Mouse (Mus musculus): ENCODE measurements around the gene Nfkbie. TPM values are rescaled to one million over a fixed set of nuclear protein-coding genes. Genes with fewer than 3 reads are reported as not detected.

Nfkbie gene
- polyA plus RNA-seq, 1 experiment from 2014 or later, result 3.7 TPM

DNA sequence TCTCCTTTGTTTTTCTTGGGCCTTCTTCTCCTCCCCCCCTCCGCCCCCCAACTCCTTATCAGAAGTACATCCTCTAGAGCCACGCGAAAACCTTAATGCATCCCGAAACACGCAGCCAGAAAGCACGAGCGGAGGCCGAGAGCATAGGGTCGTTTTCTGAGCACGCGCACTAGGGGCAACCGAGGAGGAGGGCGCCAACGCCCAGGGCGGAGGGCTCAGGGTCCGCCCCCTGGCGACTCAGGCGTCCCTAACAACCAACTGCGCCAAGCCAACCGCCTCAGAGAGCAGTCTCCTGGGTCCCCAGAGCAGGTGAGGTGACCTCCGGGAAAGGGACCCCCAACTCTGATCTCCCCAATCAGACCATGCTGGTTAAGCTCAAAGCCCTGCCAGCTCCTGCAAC, 32.2 kb upstream of the Nfkbie start, which contains the start of gene Tcte1:
TSS of gene Tcte1 (plus strand) at position 172 of the 400 bp plus-strand sequence.
- Histone ChIP-seq H3K4me3 (peak within 1 kb of the TSS; percentile 63), H3K36me3 (peaks cover 28% of the 10 kb centered on the region), H3K9me3 (no peaks in the 10 kb centered on the region), H3K4me1 (peaks cover 55% of the 10 kb centered on the region), H3K27ac (peak within 1 kb of the TSS; percentile 83), H3K27me3 (ENCODE audit: insufficient read depth, poor library complexity, severe bottlenecking) (peaks cover 25% of the 10 kb centered on the region)
- DNase-seq (ENCODE audit: low spot score), result no peak
- under 1% methylated on average over 21 of the region's 21 CpGs for WGBS

DNA sequence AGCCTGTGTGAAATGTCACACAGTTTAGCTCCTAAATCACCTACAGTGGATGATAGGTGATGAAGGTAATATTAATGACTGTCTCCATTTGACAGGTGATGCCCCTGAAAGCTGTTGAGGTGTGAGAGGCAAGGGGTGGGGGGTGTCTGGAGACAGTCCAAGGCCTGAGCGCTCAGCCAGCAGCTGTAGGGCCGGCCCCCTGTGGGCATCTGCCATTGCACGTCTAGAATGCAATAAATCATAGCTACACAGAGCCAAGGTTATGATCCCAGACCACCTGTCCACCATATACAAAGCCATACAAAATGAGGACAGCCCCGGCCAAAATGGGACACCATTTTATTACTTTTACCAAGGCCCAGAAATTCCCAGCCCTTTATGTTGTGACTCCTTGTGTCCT, 30.5 kb upstream of the Nfkbie start:
- Histone ChIP-seq H3K4me1 (peaks cover 44% of the 10 kb centered on the region), H3K27ac (no peak overlapping the region), H3K4me3 (no peak overlapping the region), H3K36me3 (peaks cover 13% of the 10 kb centered on the region; the same call in 1 of the 2 replicates), H3K27me3 (ENCODE audit: insufficient read depth, poor library complexity, severe bottlenecking) (peaks cover 33% of the 10 kb centered on the region), H3K9me3 (no peaks in the 10 kb centered on the region)
- DNase-seq (ENCODE audit: low spot score), result no peak
- 64% methylated on average over 4 of the region's 4 CpGs for WGBS

DNA sequence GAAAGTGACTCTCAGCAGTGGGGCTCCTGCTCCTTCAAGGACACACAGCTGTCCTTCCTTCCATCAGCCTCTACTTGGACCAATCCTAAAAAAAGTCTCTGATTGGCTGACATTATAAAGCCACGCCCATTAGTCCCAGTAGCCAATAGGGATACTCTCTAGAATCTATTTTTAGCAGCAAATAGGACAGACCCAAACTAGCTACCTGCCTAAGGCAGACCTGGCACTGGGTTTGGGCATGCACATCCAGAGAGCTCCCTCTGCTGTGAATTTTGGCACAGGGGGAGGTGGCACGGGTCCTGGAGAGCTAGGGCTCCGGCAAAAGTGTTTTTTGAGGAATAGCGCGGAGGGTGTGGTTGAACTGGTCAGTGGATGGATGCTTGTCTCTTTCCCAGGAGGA, 28.9 kb upstream of the Nfkbie start:
- Histone ChIP-seq H3K9me3 (no peaks in the 10 kb centered on the region), H3K4me1 (peaks cover 28% of the 10 kb centered on the region), H3K27ac (peak overlapping the region; percentile 56), H3K4me3 (peak overlapping the region; percentile 31), H3K36me3 (no peaks in the 10 kb centered on the region), H3K27me3 (ENCODE audit: insufficient read depth, poor library complexity, severe bottlenecking) (peaks cover 47% of the 10 kb centered on the region)
- no peak for DNase-seq (ENCODE audit: low spot score)
- 23% methylated on average over 5 of the region's 5 CpGs for WGBS

GRCm38 (mm10) chr17:45530346-45530782, 25.1 kb upstream of the Nfkbie start:
- DNase-seq (ENCODE audit: low spot score), result no peak
- no peak overlapping the region for H3K4me3 ChIP-seq
- WGBS, result 44% methylated on average over 13 of the region's 13 CpGs
- peaks cover 62% of the 10 kb centered on the region for H3K27me3 ChIP-seq (ENCODE audit: insufficient read depth, poor library complexity, severe bottlenecking)
- no peaks in the 10 kb centered on the region for H3K36me3 ChIP-seq
- no peaks in the 10 kb centered on the region for H3K9me3 ChIP-seq
- peaks cover 11% of the 10 kb centered on the region for H3K4me1 ChIP-seq
- H3K27ac ChIP-seq, result no peak overlapping the region

DNA sequence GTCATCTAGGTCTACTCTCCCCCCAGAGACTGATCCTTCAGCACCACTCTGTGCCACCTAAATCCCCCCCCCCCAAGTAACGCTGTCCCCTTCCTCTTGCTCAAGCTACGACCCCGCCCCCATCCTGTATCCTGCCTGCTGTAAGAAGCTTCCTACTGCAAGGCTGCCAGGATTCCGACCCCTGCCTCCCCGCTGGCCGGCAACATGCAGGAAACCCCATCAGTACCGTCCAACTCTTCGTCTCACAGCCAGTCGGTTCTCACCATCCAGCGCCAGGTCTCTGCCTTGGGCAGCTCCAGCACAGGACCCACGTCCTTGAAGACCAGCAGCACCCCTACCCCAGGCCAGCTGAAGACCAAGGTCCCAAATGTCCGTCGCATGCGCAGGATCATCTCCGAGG, 22.6 kb upstream of the Nfkbie start:
- no peaks in the 10 kb centered on the region for H3K9me3 ChIP-seq
- no peaks in the 10 kb centered on the region for H3K4me1 ChIP-seq
- H3K27me3 ChIP-seq (ENCODE audit: insufficient read depth, poor library complexity, severe bottlenecking), result peaks cover 82% of the 10 kb centered on the region
- no peaks in the 10 kb centered on the region for H3K36me3 ChIP-seq
- H3K27ac ChIP-seq, result no peak overlapping the region
- WGBS, result 51% methylated on average over 15 of the region's 15 CpGs
- DNase-seq (ENCODE audit: low spot score), result no peak
- no peak overlapping the region for H3K4me3 ChIP-seq

DNA sequence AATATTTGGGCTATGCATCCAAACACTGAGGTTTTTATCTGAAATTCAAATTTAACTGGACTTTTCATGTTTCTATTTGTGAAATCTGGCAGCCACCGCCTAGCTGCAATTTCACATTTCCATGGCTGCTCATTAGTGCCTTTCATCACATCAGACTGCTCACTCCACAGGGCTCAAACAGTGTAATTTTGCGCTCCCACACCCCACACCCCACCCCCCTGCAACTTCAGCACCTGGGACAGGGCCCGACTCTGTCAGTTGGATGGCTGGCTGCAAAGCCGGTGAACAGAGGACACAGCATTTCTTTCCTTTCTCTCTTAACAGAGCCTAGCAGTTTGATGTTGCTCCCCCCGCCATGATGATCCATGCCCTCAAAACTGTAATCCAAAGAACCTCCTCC, 19.2 kb upstream of the Nfkbie start:
- H3K27me3 ChIP-seq (ENCODE audit: insufficient read depth, poor library complexity, severe bottlenecking), result peaks cover 96% of the 10 kb centered on the region
- H3K27ac ChIP-seq, result no peak overlapping the region
- no peak for DNase-seq (ENCODE audit: low spot score)
- H3K4me1 ChIP-seq, result no peaks in the 10 kb centered on the region
- no peaks in the 10 kb centered on the region for H3K36me3 ChIP-seq
- WGBS, result 12% methylated on average over 5 of the region's 5 CpGs
- no peak overlapping the region for H3K4me3 ChIP-seq
- no peaks in the 10 kb centered on the region for H3K9me3 ChIP-seq

GRCm38 (mm10) chr17:45538394-45538793, 17.1 kb upstream of the Nfkbie start:
- Histone ChIP-seq H3K4me1 (no peaks in the 10 kb centered on the region), H3K27ac (no peak overlapping the region), H3K36me3 (no peaks in the 10 kb centered on the region), H3K9me3 (no peaks in the 10 kb centered on the region), H3K27me3 (ENCODE audit: insufficient read depth, poor library complexity, severe bottlenecking) (peaks cover 96% of the 10 kb centered on the region), H3K4me3 (no peak overlapping the region)
- no peak for DNase-seq (ENCODE audit: low spot score)
- 51% methylated on average over 4 of the region's 4 CpGs for WGBS

- Histone ChIP-seq H3K4me3 (no peak overlapping the region), H3K9me3 (no peaks in the 10 kb centered on the region), H3K36me3 (no peaks in the 10 kb centered on the region), H3K27me3 (ENCODE audit: insufficient read depth, poor library complexity, severe bottlenecking) (peaks cover 99% of the 10 kb centered on the region), H3K27ac (no peak overlapping the region), H3K4me1 (peaks cover 10% of the 10 kb centered on the region)
- 67% methylated on average over 21 of the region's 21 CpGs for WGBS
- no peak for DNase-seq (ENCODE audit: low spot score)
These were observed 15.8 kb upstream of the Nfkbie start for GRCm38 (mm10) chr17:45539664-45540063.

GRCm38 (mm10) chr17:45542129-45542528, 13.4 kb upstream of the Nfkbie start:
- peaks cover 99% of the 10 kb centered on the region for H3K27me3 ChIP-seq (ENCODE audit: insufficient read depth, poor library complexity, severe bottlenecking)
- 0 out of 2 replicates have a peak, but pooled peaks cover 2% of the 10 kb centered on the region for H3K36me3 ChIP-seq
- H3K27ac ChIP-seq, result no peak overlapping the region
- H3K4me3 ChIP-seq, result no peak overlapping the region
- WGBS, result 22% methylated on average over 6 of the region's 6 CpGs
- no peak for DNase-seq (ENCODE audit: low spot score)
- no peaks in the 10 kb centered on the region for H3K9me3 ChIP-seq
- peaks cover 23% of the 10 kb centered on the region for H3K4me1 ChIP-seq

DNA sequence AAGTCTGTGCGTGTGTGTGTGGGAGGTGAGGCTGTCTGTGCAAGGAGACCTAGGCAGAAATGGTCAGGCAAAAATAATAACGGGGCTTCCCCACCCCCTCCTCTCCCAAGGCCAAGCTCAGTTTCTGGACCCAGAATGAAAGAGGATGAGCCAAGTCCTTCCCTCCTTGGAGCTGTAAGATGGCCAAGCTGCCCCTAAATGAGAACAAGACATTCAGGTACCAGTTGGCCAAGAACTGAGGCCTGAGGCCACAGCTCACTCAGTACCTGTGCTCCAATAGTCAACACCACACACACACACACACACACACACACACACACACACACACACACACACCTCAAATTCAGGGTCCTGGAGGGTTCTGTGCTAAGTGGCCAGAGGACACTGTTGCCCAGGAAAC, 12.8 kb upstream of the Nfkbie start:
- Histone ChIP-seq H3K27ac (no peak overlapping the region), H3K36me3 (0 out of 2 replicates have a peak, but pooled peaks cover 2% of the 10 kb centered on the region), H3K4me1 (peaks cover 23% of the 10 kb centered on the region), H3K27me3 (ENCODE audit: insufficient read depth, poor library complexity, severe bottlenecking) (peaks cover 99% of the 10 kb centered on the region), H3K9me3 (no peaks in the 10 kb centered on the region), H3K4me3 (no peak overlapping the region)
- no peak for DNase-seq (ENCODE audit: low spot score)
- 70% methylated on average over 2 of the region's 2 CpGs for WGBS

GRCm38 (mm10) chr17:45543115-45543514, 12.4 kb upstream of the Nfkbie start:
- 0 out of 2 replicates have a peak, but pooled peaks cover 2% of the 10 kb centered on the region for H3K36me3 ChIP-seq
- WGBS, result 39% methylated on average over 1 of the region's 1 CpGs
- peaks cover 100% of the 10 kb centered on the region for H3K27me3 ChIP-seq (ENCODE audit: insufficient read depth, poor library complexity, severe bottlenecking)
- no peak overlapping the region for H3K4me3 ChIP-seq
- H3K9me3 ChIP-seq, result no peaks in the 10 kb centered on the region
- peaks cover 23% of the 10 kb centered on the region for H3K4me1 ChIP-seq
- H3K27ac ChIP-seq, result no peak overlapping the region
- no peak for DNase-seq (ENCODE audit: low spot score)

GRCm38 (mm10) chr17:45544001-45544872, 11.3 kb upstream of the Nfkbie start:
- Histone ChIP-seq H3K4me3 (peak overlapping the region; percentile 54), H3K9me3 (no peaks in the 10 kb centered on the region), H3K27ac (no peak overlapping the region), H3K27me3 (ENCODE audit: insufficient read depth, poor library complexity, severe bottlenecking) (peaks cover 100% of the 10 kb centered on the region), H3K36me3 (0 out of 2 replicates have a peak, but pooled peaks cover 2% of the 10 kb centered on the region), H3K4me1 (peaks cover 29% of the 10 kb centered on the region)
- no peak for DNase-seq (ENCODE audit: low spot score)
- 3% methylated on average over 24 of the region's 24 CpGs for WGBS

DNA sequence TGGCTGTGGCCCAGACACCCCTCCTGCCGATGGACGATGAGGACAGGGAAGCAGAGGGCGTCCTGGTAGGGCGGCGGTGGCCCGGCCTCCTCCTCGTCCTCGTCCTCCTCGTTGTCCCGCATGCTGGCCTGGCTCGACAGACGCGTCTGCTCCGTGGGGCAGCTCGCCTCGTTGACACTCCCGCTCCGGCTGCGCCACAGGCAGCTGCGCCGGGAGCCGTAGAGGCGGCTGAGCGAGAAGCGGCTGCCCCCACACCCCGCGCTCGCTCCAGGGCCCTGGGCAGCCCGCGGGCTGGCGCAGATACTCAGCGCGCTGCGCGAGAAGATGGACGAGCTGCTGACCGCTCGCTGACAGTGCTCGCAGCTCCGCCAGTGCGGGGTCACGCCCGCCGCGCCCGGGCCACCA, 10.6 kb upstream of the Nfkbie start:
- no peak overlapping the region for H3K27ac ChIP-seq
- DNase-seq (ENCODE audit: low spot score), result no peak

More for the DNA sequence above, 10.6 kb upstream of the Nfkbie start:
- Histone ChIP-seq H3K4me1 (peaks cover 35% of the 10 kb centered on the region), H3K36me3 (0 out of 2 replicates have a peak, but pooled peaks cover 2% of the 10 kb centered on the region), H3K27me3 (ENCODE audit: insufficient read depth, poor library complexity, severe bottlenecking) (peaks cover 100% of the 10 kb centered on the region), H3K4me3 (peak overlapping the region; percentile 54), H3K9me3 (no peaks in the 10 kb centered on the region)
- WGBS, result under 1% methylated on average over 46 of the region's 46 CpGs
